Mouse (Mus musculus) lung, adult 18-20 months (tissue): ENCODE data around the gene Abcb6.

ENCODE experiments used
- DNase-seq, 2 experiments: peaks; one replicate each; pipeline ENCODE4 v3.0.0; 2022; ENCODE audit warnings: mixed read lengths in 2 of 2

Abcb6 gene

GRCm38 (mm10) chr1:75180105-75180590, at the start of gene Abcb6:
Gene Abcb6 (minus strand): TSS chr1:75180392.
- DNase-seq: peak; percentile 90 to 92

GRCm38 (mm10) chr1:75229158-75229557, 49.0 kb upstream of the Abcb6 start:
- DNase-seq: no peak

GRCm38 (mm10) chr1:75227653-75228052, 47.5 kb upstream of the Abcb6 start:
- DNase-seq: no peak

- DNase-seq: no peak
These were observed 45.9 kb upstream of the Abcb6 start for GRCm38 (mm10) chr1:75226138-75226537.

- DNase-seq: no peak
These were observed 45.3 kb upstream of the Abcb6 start for GRCm38 (mm10) chr1:75225473-75225872.

GRCm38 (mm10) chr1:75223532-75223931, 43.3 kb upstream of the Abcb6 start:
- no peak for DNase-seq

- no peak for DNase-seq
These were observed 42.7 kb upstream of the Abcb6 start for GRCm38 (mm10) chr1:75222926-75223325.

- DNase-seq: no peak
These were observed 41.3 kb upstream of the Abcb6 start for GRCm38 (mm10) chr1:75221538-75221937.

- DNase-seq: peak; percentile 18 to 46
These were observed 39.3 kb upstream of the Abcb6 start, which contains the start of gene Tuba4a for GRCm38 (mm10) chr1:75219531-75219930. Gene Tuba4a (minus strand): TSS chr1:75219865.

GRCm38 (mm10) chr1:75219078-75219477, 38.9 kb upstream of the Abcb6 start:
- DNase-seq: peak; percentile 94 to 96

GRCm38 (mm10) chr1:75218227-75219001, 38.2 kb upstream of the Abcb6 start:
- DNase-seq: peak; percentile 65 to 69

GRCm38 (mm10) chr1:75217893-75218226, 37.7 kb upstream of the Abcb6 start:
- DNase-seq: no peak

- no peak for DNase-seq
These were observed 36.8 kb upstream of the Abcb6 start for GRCm38 (mm10) chr1:75216797-75217585.

- DNase-seq: no peak
These were observed 35.6 kb upstream of the Abcb6 start for GRCm38 (mm10) chr1:75215785-75216184.

- peak in 1 of 2 experiments; percentile 27 for DNase-seq
These were observed 34.7 kb upstream of the Abcb6 start for GRCm38 (mm10) chr1:75214886-75215285.

- no peak for DNase-seq
These were observed 34.2 kb upstream of the Abcb6 start for GRCm38 (mm10) chr1:75214442-75214841.

GRCm38 (mm10) chr1:75213096-75213495, 32.9 kb upstream of the Abcb6 start:
- no peak for DNase-seq

GRCm38 (mm10) chr1:75212542-75212941, 32.4 kb upstream of the Abcb6 start:
- no peak for DNase-seq

GRCm38 (mm10) chr1:75211141-75211708, 31.0 kb upstream of the Abcb6 start:
- DNase-seq: no peak

- peak; percentile 96 to 97 for DNase-seq
These were observed 30.2 kb upstream of the Abcb6 start, which contains the start of the genes Glb1l and Stk16 for GRCm38 (mm10) chr1:75210136-75211087. Gene Glb1l (minus strand): TSS chr1:75210813. Gene Stk16 (plus strand): TSS chr1:75210838.

GRCm38 (mm10) chr1:75208967-75209678, 28.9 kb upstream of the Abcb6 start:
- peak; percentile 41 to 59 for DNase-seq
